Mouse (Mus musculus) liver, embryonic 14.5 days (tissue): ENCODE results near the gene Lrp5.

Source experiments
- CTCF ChIP-seq: IDR thresholded peaks from 2 replicates; pipeline ENCODE4 v1.5.1; 2016; ENCODE audit warnings: antibody characterized with exemption, low read depth, control low read depth
- EP300 ChIP-seq: IDR thresholded peaks from 2 replicates; pipeline ENCODE4 v1.6.1; 2016; ENCODE audit warnings: antibody characterized with exemption, low read depth

DNA sequence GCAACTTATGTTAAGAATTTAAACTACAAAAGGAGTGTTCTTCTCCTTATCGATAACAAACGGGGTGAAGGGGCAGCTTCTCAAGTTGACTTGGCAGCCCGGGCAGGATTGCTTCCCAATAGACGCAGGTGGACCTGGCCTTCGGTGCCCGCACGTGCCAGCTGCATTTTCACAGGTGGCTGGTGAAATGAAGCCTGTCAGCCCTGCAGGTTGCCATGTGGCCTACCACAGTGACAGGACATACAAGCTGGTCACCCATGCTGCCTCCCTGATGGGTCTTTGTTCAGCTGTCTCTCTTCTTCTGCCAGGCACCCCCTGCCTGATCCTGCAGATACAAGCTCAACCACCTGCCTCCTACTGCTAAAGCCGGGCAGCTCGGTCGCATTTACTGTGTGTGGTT lies 65.5 kb downstream of the Lrp5 start:
- TF ChIP-seq CTCF, result no peak
- no peak for TF ChIP-seq EP300
